Mouse (Mus musculus): ENCODE results near the gene Ssbp4.

The Ssbp4 gene

DNA sequence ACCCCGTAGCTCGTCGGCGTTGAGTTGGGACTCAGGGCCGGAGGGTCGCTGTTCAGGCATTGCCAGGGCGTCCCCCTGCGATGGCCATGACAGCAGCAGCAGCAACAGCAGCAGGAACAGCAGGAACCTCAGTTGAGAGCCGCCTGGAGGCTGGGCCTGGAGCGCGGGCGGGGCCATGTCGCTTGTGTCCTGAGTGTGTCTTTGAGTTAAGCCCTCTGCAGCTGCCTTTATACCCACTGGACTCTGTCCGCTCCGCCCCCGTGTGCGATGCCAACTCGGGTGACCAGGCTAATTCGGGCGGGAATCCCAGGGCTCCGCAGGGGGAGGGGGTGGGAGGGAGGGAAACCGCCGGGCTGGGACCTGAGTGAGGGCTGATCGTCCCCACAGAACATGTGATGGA, 22.8 kb upstream of the Ssbp4 start:
- no peak for DNase-seq (ENCODE audit: low spot score in 2 of 2)

DNA sequence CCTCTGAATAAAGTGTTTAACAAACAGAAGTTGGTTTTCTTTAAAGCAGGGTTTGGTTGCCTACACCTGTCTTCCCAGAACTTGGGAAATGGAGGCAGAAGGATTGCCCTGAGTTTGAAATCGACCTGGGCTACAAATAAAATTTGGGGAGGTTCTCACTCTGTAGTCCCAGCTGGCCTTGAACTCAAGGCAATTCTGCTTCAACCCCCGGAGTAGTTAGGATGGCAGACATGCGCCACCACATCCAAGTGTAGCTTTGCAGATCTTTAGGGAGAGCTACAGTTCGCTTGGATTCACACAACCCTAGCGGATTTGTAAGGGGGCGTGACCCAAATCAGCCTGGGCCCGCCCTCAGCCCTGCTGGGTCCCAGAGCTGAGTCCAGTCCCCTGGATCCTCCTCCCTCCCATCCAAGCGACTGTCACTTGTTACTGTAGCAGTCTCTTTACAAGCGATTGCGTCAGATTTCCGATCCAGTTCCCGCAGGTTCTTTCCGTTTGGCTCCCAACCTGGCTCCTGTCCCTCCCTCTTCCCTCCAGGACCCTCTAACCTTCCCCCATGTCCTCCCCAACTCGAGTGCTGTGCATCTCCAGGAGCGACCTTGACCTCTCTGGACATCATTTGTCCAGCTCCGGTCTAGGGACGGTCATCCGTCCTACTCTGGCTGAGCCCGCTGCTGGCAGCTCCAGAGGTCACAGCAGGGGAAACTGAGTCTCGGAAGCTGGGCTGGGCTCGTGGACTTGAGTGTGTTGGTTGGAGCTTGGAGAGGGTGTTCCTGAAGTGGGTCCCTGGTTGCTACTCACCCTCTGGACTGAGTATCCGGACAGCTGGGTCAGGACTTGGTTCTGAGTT, 22.1 kb upstream of the Ssbp4 start:
- no peak for DNase-seq (ENCODE audit: low spot score in 2 of 2)

DNA sequence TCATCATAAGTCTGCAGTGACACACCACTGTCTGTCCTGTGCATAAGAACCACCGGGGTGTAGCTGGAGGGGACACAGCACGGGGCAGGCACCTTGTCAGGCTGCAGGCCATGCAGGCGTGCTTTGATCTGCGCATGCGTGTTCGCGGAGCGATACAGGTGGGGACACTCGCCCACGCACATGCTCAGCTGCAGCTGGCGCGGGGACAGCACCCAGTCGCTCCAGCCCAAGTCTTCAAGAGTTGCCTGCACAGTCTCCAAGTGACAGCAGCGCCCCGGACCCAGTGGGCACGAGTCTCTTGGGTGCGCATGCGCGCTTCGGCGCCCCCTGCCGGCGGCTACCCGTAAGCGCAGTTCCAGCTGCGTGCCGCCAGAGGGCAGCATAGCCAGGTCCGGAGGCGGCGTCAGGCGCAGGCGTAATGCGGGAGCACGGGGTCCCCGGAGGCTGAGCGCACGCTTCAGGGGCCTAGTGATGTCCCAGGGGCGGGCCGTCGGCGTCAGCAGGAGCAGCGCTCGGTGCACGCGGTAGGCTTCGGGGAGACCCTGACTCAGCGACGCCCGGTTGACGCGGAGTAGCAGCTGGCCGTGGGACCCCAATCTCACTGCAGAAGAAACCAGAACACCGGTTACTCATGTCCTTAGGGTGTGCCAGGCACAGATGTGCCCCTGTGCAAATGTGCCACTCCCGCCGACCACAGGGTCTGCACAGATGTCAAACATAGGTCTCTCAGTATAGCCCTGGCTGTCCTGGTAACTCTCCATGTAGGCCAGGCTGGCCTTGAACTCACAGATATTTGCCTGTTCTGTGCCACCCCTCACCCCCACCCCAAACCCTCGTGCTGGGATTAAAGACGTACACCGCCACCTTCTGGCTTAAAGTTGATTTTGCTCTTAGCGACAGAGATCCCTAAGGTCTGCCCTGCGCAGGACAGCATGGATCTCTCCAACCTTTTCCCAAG, 21.2 kb upstream of the Ssbp4 start:
- peak; percentile 87 to 93 for DNase-seq (ENCODE audit: low spot score in 2 of 2)

DNA sequence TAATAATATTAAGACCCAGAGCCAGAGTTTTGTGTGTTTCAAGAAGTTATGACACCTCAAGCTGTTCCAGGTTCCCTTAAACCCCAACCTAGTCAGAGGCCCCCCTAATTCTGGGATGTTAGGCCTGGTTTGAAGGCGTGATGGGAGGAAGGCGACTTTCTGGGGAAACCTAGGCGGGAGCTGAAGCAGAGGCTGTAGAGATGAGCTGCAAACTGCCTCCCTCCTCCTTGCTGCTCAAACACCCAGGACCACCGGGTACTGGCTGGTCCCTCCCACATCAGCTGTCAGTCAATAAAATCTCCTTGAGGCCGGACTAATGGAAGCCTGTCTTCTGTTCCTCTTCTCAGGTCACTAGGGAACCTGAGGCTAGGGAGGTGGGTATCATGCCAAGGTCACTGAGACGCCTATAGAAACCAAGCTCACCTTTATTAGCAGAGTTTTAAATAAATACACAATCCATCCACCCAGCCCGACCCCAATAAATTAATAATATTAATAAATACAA, 20.4 kb upstream of the Ssbp4 start:
- no peak for DNase-seq (ENCODE audit: low spot score in 2 of 2)

DNA sequence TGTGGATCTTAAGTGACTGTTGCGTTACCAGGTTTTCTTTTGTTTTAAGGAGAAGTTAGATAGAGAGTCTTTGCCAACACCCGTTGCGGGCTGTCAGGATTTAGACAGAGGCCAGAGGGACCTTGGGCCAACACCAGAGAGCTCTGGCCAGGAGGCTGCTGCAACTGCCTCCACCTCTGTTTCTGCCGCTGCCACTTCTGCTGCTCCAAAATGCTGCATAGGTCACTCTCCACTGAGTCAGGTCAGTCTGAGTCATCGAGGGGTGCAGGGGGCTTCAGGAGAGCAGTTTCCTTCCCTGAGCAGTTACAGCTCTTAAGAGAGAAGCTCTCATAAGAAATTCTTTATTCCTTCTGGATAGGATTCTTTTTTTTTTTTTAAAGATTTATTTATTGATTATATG, 18.4 kb upstream of the Ssbp4 start:
- no peak for DNase-seq (ENCODE audit: low spot score in 2 of 2)

DNA sequence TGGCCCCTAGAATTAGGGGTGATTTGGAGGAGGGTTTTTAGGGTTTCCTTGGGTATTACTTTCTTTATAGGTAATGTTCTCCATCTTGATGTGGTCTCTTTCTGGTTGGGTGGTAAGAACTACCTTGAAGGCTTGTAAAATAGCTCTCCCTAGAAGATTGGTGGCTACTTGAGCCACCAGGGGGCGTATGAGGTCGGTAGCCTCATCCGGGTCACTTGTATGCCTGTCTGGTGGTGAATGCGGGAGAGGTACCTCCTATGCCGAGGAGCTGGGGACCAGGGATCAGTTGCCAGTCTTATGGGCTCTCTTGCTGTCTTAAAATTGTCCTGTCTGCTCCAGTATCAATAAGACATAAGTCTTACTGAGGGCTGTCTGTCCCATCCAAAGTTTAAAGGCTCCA, 16.4 kb upstream of the Ssbp4 start:
- DNase-seq (ENCODE audit: low spot score in 2 of 2) = no peak

DNA sequence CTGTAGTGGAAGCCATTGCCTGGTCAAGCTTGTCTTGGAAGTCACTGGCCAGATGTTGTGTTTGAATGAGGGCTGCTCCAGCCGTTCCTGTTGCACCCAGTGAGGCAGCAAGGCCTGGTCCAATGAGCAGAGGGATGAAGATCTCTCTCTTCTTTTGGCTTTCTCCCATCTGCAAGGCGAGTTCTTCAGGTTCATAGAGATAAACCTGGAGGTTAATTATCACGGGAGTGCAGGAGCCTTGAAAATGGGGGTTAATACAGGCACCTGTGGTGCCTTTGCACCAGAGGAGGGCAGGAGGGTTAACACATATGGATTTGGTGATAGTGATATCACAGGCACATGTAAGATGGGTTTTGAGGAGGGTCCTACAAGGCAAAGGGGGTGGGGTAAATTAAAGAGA, 13.5 kb upstream of the Ssbp4 start:
- DNase-seq (ENCODE audit: low spot score in 2 of 2) = no peak

DNA sequence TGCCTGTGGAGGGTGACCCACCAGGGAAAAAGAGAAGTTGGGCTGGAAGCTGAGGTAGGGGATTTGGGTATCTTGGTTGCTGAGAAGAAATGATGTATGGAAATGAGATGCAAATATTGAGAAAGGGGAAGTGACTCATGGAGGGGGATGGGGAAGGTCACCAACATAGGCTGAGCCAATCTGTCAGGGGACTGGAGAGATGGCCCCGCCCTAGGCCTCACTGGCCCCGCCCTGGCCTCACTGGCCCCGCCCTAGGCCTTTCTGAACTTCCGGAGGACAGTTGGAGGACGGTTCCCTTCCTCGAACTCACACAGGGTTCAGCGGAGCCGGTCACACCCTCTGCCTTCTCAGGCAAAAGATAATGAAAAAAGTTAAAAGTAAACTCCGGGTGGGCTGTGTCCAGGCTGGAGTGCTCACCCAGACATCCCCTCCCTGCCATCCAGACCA, 10.2 kb upstream of the Ssbp4 start:
- no peak for DNase-seq (ENCODE audit: low spot score in 2 of 2)

DNA sequence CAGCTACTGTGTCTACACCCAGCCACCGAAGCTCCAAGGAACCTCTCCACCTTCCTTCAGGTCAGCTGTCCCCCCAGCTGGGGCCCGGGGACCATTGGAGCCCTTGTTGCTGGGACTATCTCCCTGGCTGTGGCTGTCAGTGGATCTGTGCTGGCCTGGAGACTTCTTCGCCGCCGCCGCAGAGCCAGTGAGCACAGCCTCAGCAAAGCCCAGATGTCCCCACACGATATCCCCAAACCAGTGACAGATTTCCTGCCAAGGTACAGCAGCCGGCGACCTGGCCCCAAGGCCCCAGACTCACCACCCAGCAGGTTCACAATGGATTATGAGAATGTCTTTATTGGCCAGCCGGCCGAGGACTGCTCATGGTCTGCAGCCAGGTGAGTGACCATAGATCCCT, 9.3 kb upstream of the Ssbp4 start:
- no peak for DNase-seq (ENCODE audit: low spot score in 2 of 2)

DNA sequence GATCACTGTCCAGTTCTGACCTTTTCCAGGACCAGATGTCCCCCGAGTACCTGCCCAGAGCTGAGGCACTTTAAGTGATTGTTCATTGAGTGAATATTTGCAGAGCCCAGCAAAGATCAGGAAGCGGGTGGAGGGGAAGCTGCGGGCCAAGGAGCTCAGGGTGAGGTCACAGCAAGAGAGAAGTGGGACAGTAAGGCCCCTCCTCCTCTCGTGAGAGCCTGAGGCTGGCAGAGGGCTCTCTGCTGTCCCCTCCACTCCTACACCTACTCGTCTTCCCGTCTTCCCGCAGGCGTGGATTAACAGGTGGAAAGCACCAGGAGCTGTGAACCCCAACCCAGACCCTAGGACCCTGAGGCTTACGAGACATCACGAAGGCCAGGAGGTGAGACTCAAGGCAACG, 8.0 kb upstream of the Ssbp4 start:
- DNase-seq (ENCODE audit: low spot score in 2 of 2) = no peak

DNA sequence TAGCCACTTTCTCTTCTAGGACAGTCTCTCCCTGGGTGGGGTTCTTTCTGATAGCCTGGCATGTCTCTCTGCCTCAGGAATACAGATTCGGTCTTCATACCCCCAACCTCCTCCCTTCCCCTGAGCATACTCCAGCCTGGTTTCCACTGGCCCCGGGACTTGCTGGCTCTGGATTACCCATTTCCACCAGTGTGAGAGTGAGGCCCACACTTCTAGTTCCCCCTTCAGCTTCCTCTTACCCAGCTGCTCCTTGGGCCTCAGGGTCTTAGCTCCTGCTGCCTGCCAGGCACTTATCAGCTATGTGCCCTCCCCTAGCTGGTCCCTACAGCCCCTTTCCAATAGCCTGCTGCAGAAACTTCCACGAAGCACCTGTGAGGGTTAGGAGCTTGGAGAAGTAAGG, 7.2 kb upstream of the Ssbp4 start, which contains the start of gene Lrrc25:
TSS of gene Lrrc25 (plus strand) at position 262 of the 400 bp plus-strand sequence.
- no peak for DNase-seq (ENCODE audit: low spot score in 2 of 2)

DNA sequence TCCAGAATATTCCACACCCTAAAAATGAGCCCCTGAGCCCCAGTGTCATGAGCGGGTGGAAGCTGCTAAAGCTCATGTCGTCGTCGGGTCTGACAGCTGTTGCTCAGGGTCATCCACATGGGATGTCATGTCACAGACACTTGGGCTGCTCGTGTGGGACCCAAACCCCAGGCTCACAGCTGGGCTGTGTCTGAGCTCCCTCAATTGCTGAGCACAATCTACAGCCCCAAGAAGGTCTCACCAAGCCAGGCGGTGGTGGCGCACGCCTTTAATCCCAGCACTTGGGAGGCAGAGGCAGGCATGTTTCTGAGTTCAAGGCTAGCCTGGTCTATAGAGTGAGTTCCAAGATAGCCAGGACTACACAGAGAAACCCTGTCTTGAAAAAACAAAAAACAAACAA, 6.6 kb upstream of the Ssbp4 start:
- DNase-seq (ENCODE audit: low spot score in 2 of 2) = no peak

DNA sequence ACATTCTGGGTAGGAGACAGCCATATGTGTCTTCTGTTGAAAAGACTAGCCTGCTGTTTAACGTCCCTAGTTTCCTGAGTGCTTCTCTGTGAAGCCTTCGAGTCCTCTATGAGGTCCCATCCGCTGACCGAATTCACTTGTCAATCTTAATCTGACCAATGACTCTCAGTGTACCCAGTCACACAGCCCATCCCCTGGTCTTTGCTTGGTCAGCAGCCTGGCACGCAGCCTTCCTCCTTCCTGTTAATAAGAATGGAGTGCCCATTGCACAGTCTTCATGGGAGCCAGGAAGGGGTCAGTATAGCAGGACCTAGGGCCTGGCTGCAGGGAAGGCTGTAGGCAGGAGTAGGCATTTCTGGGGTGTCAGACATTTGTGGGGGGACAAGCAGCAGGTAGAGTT, 5.8 kb upstream of the Ssbp4 start:
- no peak for DNase-seq (ENCODE audit: low spot score in 2 of 2)

DNA sequence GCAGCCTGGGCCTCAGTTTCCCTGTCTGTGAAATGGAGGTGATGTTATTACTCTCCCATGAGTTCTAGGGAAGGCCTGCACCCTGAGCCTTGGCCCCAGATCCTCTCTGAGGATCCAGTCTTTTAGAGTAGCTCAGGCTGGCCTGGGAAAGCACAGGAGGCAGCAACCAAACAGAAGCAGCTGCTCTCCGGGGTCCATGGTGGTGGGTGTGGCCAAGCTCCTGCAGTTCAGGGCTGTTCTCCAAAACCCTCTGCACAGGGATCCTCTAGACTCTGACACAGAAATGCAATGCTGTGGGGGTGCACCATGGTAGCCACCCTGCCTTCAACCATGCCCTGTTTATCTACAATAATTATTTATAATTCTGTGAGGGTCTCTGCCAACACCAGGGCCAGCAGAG, 5.1 kb upstream of the Ssbp4 start:
- no peak for DNase-seq (ENCODE audit: low spot score in 2 of 2)

DNA sequence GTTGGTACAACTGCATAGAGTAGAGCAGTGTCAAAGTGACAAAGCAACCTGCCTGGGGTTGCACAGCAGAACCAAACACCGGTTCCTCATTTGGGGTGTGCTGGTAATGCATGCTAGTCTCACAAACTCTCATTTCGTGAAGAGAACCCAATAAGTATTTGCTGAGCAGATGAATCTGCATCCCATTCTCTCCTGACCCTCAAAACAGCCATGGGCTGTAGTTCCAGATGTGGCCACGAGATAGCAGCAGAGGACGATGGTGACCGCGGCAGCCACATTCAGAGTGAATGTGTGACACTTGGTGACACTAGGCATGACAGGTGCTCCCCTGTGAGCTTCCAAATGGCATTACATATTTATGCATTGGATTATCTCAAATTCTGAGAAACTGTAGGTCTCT, 3.2 kb upstream of the Ssbp4 start:
- peak; percentile 91 to 92 for DNase-seq (ENCODE audit: low spot score in 2 of 2)

DNA sequence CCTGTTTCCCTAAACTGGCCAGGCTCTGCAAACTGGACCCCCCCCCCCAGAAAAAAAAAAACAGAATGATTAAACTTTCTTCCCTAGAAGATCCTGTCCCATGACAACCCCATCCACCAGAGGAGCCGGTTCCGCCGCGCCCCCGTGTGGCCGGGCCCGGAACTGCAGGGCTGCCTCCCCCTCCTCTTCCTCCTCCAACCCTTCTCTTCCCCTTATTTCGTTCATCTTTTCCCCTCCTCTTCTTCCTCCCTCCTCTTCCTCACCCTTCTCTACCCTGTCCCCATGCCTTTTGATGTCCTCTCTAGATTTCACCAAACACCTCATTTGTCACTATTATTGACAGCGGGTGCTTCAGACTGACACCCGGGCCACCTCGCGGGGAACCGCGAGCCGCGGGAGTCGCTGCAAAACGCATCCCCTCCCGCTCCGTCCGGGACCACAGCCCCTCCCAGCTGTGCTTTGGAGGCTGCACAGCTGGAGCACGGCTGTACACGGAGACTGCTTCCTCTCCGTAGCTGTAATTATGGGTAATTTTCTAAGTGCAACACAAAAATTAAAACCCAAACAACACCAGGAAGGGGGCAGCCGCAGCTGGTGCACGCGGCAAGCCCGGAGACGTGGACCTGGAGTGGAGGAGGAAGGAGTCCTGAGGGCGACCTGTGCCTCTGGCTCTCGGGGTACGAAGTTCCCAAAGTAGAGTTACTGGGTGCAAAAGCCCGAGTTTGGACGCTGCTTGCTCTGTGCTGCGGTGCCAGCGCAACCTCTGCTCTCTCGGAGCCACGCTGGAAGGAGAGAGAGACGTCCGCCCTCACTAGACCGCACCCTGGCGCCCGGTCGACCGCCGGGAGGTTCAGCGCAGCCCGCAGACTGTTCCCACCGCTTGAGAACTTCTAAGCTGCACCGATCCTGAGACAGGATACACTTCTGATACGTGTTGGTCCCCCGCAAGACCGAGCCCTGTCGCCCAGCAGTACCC, 2.4 kb upstream of the Ssbp4 start:
- DNase-seq (ENCODE audit: low spot score in 2 of 2) = peak in 1 of 2 experiments; percentile 70

DNA sequence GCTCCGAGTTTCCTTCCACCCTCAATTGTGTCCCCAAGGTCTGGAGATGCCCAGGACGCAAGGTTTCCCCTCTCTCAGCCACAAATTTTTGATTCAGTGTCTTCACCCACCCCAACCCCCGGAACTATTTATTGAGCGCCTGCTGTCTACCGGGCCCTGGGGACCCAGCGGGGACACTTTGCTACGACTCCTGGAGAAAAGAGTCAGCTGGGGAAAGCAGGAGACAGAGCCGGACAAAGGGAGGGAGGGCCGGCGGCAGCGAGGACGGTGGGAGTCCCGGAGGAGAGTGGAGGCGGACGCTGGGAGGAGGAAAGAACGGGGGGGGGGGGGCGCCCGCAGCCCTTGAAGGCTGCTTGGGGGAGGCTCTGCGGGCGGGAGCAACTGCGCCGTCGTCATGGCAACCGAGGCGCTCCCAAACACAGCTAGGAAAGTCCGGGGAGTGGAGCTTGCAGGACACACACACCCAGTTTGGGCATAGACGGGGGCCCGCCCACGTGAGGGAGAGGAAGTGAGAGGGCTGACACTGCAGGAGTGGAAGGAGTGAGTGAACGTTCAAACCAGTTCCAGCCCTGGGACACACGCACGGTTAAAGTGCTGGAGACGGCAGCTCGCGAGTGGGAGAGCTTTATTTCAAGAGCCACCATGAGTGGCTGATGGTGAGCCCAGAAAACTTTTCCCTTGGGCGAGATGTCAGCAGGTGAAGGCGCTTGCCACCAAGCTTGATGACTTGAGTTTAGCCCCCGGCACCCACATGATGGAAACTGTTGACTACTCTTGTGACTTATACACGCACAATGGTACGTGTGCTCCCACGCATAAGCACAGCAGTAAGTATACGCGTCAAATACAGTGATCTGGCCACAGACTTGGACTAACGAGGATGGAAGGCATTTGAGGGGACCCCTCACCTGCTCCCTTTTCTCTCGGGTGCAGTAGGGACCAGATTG, 1.4 kb upstream of the Ssbp4 start:
- peak; percentile 89 for DNase-seq (ENCODE audit: low spot score in 2 of 2)

DNA sequence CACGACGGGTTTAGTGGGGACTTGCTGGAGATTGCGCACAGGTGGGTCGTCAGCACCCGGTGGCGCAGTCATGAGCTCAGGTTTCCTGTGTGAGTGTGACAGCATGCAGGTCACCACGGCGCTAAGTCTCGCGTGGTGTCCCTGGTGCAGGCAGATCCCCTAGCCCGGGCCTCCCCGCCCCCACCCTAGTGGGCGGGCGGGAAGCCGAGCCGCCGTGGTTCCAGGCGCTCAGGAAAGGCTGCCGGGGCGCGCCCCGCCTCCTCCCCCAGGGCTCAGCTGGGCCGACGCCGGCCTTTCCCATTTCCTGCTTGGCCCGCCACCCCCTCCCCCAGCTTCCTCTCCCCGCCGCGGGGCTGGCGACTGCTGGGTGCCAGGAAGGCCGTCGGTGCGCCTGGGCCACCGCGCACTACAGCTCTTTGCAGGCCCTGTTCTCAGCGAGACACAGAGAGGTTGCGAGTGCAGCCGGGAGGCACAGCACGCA, 736 bp upstream of the Ssbp4 start:
- peak in 1 of 2 experiments; percentile 58 for DNase-seq (ENCODE audit: low spot score in 2 of 2)

DNA sequence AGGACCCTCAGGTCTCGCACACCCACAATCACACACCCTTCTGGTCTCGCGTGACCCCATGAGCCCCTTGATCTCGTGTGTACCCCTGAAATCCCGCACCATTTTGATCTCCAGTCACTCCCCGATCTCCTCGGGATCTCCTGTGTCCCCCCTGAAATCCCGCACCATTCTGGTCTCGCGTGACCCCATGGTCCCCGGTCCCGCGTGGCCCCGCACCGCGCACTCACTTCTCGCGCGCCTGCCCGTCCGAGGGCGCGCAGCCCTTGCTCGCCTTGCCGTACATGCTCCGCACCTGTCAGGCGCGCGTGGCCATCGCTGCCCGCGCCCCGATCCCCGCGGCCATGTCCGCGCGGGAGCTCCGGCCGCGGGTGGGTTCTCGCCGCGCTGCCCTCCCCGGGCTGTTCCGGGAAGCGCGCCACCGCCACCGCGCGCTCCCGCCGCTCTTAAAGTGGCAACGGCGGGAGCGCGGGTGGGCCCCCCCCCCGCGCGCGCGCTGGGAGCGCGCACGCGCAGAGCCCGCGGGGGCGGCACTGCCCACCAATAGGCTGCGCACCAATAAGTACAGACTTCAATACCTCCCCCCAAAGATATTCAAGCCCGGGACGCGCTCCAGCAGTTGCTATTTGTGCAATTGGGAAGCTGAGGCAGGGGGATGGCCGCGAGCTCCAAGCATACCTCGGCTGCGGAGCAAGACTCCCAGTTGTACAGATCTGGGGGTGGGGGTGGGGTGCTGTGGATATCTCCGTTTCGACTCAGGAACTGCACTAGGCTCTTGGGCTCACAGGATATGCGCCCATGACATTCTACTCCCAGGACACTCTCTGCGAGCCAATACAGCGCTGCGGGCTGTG, 549 bp downstream of the Ssbp4 start:
- DNase-seq (ENCODE audit: low spot score in 2 of 2) = peak; percentile 59 to 69

Data from right cerebral cortex, adult 2 months (tissue).